Mouse (Mus musculus) G1E (cell line): ENCODE results near the gene Snx6. TPM values are rescaled to one million over a fixed set of nuclear protein-coding genes. Genes with fewer than 3 reads are reported as not detected.
"Not testable (repeated sequence)": the region's sequence is repeated elsewhere in the genome, so short reads cannot be mapped to it uniquely, and the experiment has no call there.

Experiments used
- ATAC-seq: 2 replicates; pipeline ENCODE4 v1.8.0; 2016; ENCODE audit warnings: mild to moderate bottlenecking; ENCODE audit not compliant: insufficient number of reproducible peaks, poor library complexity, low FRiP score, severe bottlenecking; ENCODE audit errors: extremely low read depth
- DNase-seq: peaks from one replicate; pipeline ENCODE4 v3.0.0; 2012; ENCODE audit warnings: low spot score
- H3K27me3 ChIP-seq: 2 replicates; pipeline ENCODE4 v1.6.1; 2012; ENCODE audit warnings: mild to moderate bottlenecking, low read length, inconsistent platforms; ENCODE audit not compliant: insufficient read depth
- H3K36me3 ChIP-seq: replicated peaks from 2 replicates; pipeline ENCODE3; 2012; ENCODE audit warnings: mild to moderate bottlenecking, inconsistent platforms
- H3K4me1 ChIP-seq: 2 replicates; pipeline ENCODE4 v1.6.1; 2012; ENCODE audit warnings: low read depth, low read length, inconsistent platforms, mixed read lengths; ENCODE audit not compliant: insufficient read depth
- H3K4me3 ChIP-seq: 2 replicates; pipeline ENCODE4 v1.5.1; 2012; ENCODE audit warnings: low read depth, mild to moderate bottlenecking, inconsistent platforms, low read length, moderate library complexity, mixed read lengths
- H3K9me3 ChIP-seq: replicated peaks from 2 replicates; pipeline ENCODE4 v1.6.1; 2012; ENCODE audit warnings: inconsistent platforms
- CTCF ChIP-seq: IDR thresholded peaks from 2 replicates; pipeline ENCODE4 v1.5.1; 2012; ENCODE audit warnings: low read depth, low read length, inconsistent platforms, mixed read lengths
- GATA1 ChIP-seq: IDR thresholded peaks from 2 replicates; pipeline ENCODE4 v1.6.1; 2012; ENCODE audit warnings: borderline replicate concordance, low read length, inconsistent platforms, mixed read lengths
- GATA2 ChIP-seq: IDR thresholded peaks from 2 replicates; pipeline ENCODE4 v1.6.1; 2012; ENCODE audit warnings: low read depth, low read length, inconsistent platforms, borderline replicate concordance
- POLR2AphosphoS5 ChIP-seq: IDR thresholded peaks from 2 replicates; pipeline ENCODE4 v1.6.1; 2012; ENCODE audit warnings: low read depth, low read length, inconsistent platforms; ENCODE audit not compliant: insufficient replicate concordance
- TAL1 ChIP-seq: conservative IDR thresholded peaks from 2 replicates; pipeline ENCODE4 v1.6.1; 2012; ENCODE audit warnings: low read depth, low read length, inconsistent platforms, mixed read lengths
- polyA plus RNA-seq: library from polyadenylated mRNA; stranded (reverse); fragments of >175 nt; gene quantifications from 2 replicates; pipeline ENCODE4 v1.2.3, GENCODE M21; 2012
- total RNA-seq, 2 experiments: library from RNA; stranded (forward) in 1 of 2; stranded (reverse) in 1 of 2; fragments of 200-1000 nt in 1 of 2; fragments of >200 nt in 1 of 2; fragmentation: Nextera tagmentation in 1 of 2; gene quantifications; 2 replicates each; pipeline ENCODE4 v1.2.3; 2014 to 2017

Gene Snx6
- total and polyA plus RNA-seq, 3 experiments: 17.5 to 188 (median 74.0) TPM

DNA sequence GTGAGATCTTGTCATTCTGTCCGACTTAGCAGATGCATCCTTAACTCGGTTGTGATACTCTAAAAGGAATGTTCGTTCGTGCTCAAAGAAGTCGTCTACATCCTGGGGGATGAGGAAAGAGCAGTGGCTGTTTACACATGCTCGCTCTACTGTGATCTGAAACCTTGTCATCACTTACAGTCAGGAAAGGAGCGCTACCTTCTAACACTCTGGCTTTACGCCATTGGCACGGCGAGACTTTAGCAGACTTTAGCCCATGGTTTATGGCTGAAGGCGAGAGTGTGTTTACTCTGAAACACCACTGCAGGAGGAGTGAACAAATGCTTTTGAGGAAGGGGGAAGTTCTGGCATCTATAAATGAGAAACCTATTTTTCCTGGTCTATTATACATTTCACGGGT is 31.9 kb downstream of the Snx6 start:
- Histone ChIP-seq H3K4me1 (no peaks in the 10 kb centered on the region), H3K36me3 (peaks cover 77% of the 10 kb centered on the region), H3K9me3 (no peaks in the 10 kb centered on the region), H3K4me3 (no peak overlapping the region), H3K27me3 (no peaks in the 10 kb centered on the region)
- DNase-seq (no peak), ATAC-seq (no peak)
- TF ChIP-seq GATA1: no peak
- no peak for TF ChIP-seq CTCF
- TF ChIP-seq POLR2AphosphoS5: no peak

DNA sequence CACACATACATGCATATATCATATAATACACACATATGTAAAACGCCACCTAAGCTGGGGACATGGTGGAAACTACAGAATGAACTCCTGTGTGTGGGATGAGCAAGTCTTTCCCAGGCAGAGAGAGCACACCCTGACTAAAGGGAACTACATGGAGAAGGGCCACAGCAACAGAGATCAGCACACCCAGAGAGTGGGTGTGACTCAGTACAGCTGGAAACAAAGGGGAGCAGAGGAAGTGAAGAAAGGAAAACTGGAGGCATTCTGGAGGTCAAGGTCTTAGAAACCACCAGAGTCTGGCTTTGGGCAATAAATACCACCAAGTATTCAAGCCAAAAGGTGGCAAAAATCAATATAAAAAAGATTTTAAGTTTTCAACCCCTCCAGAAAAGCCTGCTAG is 34.8 kb downstream of the Snx6 start:
- Histone ChIP-seq H3K4me1 (no peaks in the 10 kb centered on the region), H3K4me3 (no peak overlapping the region), H3K9me3 (no peaks in the 10 kb centered on the region), H3K27me3 (no peaks in the 10 kb centered on the region), H3K36me3 (peaks cover 74% of the 10 kb centered on the region)
- no peak for TF ChIP-seq TAL1
- no peak for TF ChIP-seq GATA2
- no peak for TF ChIP-seq POLR2AphosphoS5
- no peak for TF ChIP-seq CTCF
- TF ChIP-seq GATA1: no peak
- DNase-seq (no peak), ATAC-seq (no peak)

DNA sequence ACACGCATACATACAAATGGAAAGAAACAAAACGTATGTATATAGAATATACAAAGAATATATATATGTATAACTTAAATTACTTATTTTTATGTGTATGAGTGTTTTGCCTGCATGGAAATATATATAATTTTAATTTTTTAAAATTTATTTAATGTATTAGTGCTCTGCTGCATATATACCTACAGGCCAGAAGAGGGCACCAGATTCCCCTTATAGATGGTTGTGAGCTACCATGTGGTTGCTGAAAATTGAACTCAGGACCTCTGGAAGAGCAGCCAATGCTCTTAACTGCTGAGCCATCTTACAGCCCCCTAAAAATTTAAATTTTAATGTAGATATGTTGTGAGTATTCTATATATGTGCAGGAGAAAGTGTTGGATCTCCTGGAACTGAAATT is 36.7 kb downstream of the Snx6 start:
- Histone ChIP-seq H3K4me3 (no peak overlapping the region), H3K9me3 (no peaks in the 10 kb centered on the region), H3K36me3 (peaks cover 71% of the 10 kb centered on the region), H3K4me1 (no peaks in the 10 kb centered on the region), H3K27me3 (no peaks in the 10 kb centered on the region)
- DNase-seq: no peak
- ATAC-seq: no peak
- TF ChIP-seq CTCF: no peak

DNA sequence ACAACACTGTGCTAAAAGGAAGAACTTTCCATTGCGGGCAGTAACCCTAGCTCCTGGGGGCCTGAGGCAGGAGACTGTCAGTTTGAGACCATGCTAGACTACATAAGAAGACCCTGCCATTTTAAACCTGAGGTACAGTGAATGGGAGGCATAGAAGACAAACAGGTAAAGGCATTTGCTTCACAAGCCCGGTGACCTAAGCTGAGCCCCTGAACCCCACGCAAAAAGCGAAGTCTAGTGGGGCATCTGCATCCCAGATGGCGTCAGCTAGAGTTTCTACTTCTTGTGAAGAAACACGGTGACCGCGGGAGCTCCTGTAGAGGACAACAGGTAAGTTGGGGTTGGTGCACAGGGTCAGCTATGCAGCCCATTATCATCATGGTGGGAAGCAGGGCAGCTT is 46.9 kb downstream of the Snx6 start:
- DNase-seq: no peak
- ATAC-seq: no peak
- Histone ChIP-seq H3K4me1 (no peaks in the 10 kb centered on the region), H3K36me3 (peaks cover 58% of the 10 kb centered on the region), H3K4me3 (no peak overlapping the region), H3K9me3 (no peaks in the 10 kb centered on the region), H3K27me3 (no peaks in the 10 kb centered on the region)
- TF ChIP-seq POLR2AphosphoS5: no peak
- no peak for TF ChIP-seq GATA1
- TF ChIP-seq TAL1: no peak

DNA sequence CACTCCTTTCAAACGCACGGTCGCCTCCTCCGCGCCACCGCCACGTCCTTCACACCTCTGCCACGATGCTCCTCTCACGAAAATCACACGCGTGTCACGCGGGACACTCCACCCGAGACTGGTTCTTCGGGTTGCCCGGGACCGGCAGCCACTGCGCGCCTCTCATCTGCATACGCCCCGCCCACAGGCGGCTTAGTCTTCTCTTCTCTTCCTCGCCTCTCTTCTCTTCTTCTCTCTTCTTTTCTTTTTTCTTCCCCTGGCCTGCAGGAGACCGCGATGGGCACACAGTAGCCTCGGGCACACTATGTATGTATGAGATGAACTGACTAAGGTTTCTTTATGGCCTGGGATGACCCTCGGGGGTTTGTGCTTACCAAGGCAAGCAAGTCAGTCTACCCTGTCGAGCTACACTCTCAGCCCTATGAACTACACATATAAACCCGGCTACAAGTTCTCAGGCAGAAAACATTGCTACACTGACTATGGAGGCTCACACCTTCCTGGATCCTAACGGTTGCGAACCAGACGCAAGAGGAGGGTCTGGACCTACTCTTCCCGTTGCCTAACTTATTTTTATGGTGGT is 56.8 kb downstream of the Snx6 start:
- not testable (repeated sequence) for DNase-seq, H3K4me3 ChIP-seq, H3K4me1 ChIP-seq, ATAC-seq, H3K9me3 ChIP-seq, H3K36me3 ChIP-seq, H3K27me3 ChIP-seq

DNA sequence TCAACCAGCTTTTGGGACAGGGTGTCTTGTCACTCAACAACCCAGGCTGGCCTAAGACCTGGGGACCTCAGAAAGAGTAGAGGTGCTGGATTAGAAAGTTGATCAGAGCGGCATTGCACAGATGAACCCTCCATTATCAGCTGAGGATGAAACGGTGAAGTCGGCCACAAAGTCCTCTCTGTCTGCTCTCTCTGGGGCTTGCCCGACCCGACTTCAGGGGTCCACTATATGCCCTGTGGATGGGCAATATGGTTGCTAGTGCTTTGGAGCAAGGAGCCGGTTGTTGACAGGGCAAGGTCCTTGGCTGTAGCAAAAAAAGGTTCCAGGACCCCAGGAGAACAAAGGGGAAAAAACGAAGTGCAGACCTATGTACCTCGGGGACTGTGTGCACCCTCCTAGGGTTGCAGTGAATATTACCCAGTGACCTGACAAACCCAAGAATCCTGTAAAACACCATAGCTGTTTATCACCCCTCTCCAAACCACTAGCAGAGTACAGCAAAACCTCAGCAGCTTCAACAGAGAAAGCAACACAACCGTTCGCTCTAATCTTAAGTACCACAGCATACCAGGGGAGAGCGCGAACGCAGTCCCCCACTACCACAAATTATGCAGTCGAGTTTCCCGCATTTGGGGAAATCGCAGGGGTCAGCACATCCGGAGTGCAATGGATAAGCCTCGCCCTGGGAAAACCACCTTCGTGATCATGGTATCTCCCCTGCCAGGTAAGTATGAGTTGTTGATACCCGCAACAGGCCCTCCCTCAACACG is 57.4 kb downstream of the Snx6 start:
- ATAC-seq: peak; percentile 77
- not testable (repeated sequence) for H3K27me3 ChIP-seq, H3K36me3 ChIP-seq, H3K9me3 ChIP-seq, H3K4me1 ChIP-seq, DNase-seq, H3K4me3 ChIP-seq

DNA sequence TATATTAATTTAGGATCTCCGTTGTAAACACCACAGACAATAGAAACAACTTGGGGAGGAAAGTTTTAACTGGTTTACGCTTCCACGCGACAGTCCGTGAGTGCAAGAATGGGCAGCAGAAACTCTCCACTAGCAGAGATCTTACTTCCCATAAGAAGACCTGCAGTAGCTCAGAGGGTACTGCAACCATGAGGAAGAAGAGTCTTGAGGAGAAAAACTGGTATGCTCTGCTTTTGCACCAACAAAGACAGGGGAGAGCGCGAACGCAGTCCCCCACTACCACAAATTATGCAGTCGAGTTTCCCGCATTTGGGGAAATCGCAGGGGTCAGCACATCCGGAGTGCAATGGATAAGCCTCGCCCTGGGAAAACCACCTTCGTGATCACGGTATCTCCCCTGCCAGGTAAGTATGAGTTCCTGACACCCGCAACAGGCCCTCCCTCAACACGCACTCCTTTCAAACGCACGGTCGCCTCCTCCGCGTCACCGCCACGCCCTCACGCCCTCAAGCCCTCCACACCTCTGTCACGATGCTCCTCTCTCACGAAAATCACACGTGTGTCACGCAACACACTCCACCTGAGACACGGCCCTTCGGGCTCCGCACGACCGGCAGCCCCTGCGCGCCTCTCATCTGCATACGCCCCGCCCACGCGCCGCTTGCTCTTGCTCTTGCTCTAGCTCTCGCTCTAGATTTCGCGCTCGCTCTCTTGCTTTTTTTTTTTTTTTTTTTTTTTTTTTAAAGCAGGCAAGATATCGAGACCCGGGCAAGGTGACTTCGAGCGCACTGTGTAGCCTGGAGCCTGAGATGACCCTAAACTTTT is 61.0 kb downstream of the Snx6 start:
- peak; percentile 38; the same call in 1 of the 2 replicates for TF ChIP-seq POLR2AphosphoS5
- DNase-seq, H3K4me3 ChIP-seq, H3K9me3 ChIP-seq, H3K36me3 ChIP-seq, H3K27me3 ChIP-seq, H3K4me1 ChIP-seq: not testable (repeated sequence)
- peak; percentile 11 for ATAC-seq

DNA sequence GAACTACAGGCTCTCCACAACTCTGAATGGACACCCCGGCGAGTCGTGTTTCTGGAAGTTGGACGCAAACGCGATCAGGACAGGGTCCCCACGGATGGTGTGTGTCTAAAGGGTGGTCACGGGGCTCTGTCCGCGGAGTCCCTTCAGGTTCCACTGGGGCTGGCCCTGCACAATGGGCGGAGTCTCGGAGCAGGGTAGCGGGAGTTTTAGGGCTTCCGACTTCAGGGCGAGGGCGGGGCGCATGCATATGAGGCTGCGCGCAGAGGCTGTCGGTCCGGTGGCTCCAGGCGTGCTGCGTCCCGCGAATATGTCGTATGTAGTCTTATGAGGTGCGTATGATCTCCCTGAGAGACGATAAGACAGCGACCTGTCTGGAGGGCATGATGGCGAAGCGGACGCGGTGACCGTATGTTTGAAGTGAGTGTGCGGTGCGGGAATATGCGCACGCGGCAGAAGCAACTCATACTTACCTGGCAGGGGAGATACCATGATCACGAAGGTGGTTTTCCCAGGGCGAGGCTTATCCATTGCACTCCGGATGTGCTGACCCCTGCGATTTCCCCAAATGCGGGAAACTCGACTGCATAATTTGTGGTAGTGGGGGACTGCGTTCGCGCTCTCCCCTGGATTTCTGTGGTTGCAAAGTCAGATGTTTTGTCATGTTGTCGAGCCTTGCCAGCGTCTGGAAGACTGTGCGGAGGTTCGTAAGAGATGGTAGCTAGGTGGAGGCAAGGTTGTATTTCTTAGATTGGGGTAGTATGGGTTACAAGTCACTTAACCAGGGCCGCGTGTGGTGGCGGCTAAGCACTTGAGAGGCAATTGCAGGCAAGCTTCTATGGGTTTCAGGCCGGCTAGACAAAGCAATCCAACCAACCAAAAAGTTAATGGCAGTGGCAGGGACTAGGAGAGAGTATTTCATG is 66.1 kb downstream of the Snx6 start:
- H3K36me3 ChIP-seq, H3K4me3 ChIP-seq, H3K9me3 ChIP-seq, H3K27me3 ChIP-seq, H3K4me1 ChIP-seq, DNase-seq: not testable (repeated sequence)
- peak; percentile 83 for ATAC-seq

DNA sequence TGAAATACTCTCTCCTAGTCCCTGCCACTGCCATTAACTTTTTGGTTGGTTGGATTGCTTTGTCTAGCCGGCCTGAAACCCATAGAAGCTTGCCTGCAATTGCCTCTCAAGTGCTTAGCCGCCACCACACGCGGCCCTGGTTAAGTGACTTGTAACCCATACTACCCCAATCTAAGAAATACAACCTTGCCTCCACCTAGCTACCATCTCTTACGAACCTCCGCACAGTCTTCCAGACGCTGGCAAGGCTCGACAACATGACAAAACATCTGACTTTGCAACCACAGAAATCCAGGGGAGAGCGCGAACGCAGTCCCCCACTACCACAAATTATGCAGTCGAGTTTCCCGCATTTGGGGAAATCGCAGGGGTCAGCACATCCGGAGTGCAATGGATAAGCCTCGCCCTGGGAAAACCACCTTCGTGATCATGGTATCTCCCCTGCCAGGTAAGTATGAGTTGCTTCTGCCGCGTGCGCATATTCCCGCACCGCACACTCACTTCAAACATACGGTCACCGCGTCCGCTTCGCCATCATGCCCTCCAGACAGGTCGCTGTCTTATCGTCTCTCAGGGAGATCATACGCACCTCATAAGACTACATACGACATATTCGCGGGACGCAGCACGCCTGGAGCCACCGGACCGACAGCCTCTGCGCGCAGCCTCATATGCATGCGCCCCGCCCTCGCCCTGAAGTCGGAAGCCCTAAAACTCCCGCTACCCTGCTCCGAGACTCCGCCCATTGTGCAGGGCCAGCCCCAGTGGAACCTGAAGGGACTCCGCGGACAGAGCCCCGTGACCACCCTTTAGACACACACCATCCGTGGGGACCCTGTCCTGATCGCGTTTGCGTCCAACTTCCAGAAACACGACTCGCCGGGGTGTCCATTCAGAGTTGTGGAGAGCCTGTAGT is 76.4 kb downstream of the Snx6 start:
- peak; percentile 82 for ATAC-seq
- DNase-seq: not testable (repeated sequence)

More for the DNA sequence above, 76.4 kb downstream of the Snx6 start:
- not testable (repeated sequence) for H3K4me1 ChIP-seq, H3K27me3 ChIP-seq, H3K4me3 ChIP-seq, H3K36me3 ChIP-seq, H3K9me3 ChIP-seq
